Mouse (Mus musculus): Measurements from ENCODE around the gene Mrps25. TPM values are rescaled to one million over a fixed set of nuclear protein-coding genes. Genes with fewer than 3 reads are reported as not detected.

The Mrps25 gene
- 10 to 100 TPM; 47.2 to 54.5 TPM for total RNA-seq (2021)
- long read RNA-seq, full-length matches to known transcripts, result 65 of 67 reads
- long read RNA-seq, partial matches to known transcripts, result 0 of 67 reads
- long read RNA-seq, other reads (novel, unspliced or antisense), result 2 of 67 reads

DNA sequence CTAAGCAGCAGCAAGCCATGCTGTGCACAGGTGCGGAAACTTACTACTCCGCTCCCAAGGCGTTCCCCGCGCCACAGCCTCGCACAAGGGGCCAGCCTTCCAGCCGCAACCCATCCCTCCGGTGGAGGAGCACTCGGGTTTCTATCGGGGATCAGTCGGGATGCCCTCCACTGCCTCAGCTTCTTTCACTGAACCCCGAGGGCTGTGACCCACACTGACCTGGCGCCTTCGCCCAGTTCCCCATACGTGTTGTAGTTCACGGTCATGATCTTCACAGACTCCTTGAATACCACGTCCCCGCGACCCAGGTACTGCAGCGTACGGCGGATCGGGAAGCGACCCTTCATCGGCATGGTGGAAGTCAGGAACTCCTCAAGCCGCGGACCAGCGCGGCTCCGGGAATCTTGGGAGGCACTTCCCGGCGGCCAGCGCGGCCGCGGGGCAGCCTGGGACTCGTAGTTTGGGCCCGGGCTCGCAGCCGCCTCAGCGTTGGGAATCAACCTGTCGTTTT, at the start of gene Mrps25:
TSS of gene Mrps25 (minus strand) at position 413 of the 511 bp plus-strand sequence.
- DNase-seq (ENCODE audit: low spot score in 2 of 2), result peak; percentile 58 to 78

- no peak for DNase-seq (ENCODE audit: low spot score in 2 of 2)
These were observed 47.9 kb upstream of the Mrps25 start for GRCm38 (mm10) chr6:92231762-92232161.

DNA sequence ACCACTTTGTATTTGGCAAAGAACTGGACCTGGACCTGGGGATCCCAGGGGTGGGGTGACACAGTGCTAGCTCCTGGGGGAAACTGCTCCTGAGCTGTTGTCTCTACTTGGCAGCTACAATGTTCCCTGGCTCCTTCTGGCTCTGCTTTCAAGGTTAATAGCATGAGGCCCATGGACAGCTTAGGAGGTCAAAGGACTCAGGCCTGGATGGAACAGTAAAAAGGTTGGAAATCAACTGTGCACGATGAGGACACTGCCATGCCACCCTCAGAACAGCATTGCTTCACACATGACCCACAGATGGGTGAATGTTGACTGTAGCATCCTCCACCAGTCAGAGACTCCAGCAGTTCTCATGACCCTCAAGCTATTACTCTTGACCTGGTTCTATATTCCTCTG, 47.5 kb upstream of the Mrps25 start:
- DNase-seq (ENCODE audit: low spot score in 2 of 2), result no peak

DNA sequence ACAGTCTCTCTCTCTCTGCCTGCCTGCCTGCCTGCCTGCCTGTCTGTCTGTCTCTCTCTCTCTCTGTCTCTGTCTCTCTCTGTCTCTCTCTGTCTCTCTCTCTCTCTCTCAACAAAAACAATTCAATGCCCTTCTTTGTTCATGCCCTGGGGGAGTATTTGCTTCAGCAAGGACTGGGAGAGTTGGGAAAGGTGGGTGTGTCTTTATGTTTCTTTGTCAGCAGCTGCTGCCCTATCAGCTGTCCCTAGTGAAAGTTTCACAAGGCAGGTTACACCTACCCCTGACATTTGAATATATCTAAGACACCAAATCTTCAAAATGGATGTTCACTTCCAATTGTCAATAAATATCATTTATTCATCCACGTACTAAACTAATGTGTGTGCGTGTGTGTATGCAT, 45.8 kb upstream of the Mrps25 start:
- DNase-seq (ENCODE audit: low spot score in 2 of 2), result no peak

DNA sequence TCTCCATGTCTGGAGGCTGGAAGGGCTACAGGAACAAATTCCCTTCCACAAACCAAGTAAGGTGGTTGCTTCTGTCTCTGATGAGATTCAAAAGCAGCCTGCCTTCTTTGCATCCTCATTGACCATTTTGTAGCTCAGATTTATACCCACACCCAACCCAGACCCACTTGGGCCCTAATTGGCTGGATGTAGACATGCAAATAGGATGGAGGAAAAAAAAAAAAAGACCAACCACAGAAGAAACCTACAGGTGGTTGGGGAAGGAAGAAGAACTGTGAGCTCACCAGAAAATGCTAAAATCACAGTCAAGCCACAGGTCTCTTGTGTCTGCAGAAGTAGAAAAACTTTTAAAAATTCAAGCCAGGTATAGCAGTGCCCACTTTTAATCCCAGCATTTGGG, 45.3 kb upstream of the Mrps25 start:
- DNase-seq (ENCODE audit: low spot score in 2 of 2), result no peak

DNA sequence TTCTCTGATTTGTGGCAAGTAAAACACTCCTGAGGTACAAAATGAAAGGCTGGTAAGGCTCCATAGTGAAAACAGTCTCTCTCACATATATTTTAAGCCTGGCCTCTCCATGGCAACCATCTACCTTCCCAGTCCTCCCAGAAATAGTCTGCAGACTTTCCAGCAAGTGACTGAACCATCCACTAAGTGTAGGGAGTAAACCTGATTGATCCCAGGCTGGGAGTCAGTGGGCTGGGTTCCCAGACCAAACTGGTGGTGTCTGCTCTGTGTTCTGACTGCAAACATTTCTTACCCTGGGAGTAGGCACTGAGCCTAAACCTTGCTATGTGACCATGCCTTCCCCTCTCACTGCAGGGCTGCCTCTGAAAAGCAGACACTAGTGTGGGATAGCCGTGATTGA, 41.1 kb upstream of the Mrps25 start:
- no peak for DNase-seq (ENCODE audit: low spot score in 2 of 2)

GRCm38 (mm10) chr6:92222021-92222420, 38.2 kb upstream of the Mrps25 start:
- no peak for DNase-seq (ENCODE audit: low spot score in 2 of 2)

DNA sequence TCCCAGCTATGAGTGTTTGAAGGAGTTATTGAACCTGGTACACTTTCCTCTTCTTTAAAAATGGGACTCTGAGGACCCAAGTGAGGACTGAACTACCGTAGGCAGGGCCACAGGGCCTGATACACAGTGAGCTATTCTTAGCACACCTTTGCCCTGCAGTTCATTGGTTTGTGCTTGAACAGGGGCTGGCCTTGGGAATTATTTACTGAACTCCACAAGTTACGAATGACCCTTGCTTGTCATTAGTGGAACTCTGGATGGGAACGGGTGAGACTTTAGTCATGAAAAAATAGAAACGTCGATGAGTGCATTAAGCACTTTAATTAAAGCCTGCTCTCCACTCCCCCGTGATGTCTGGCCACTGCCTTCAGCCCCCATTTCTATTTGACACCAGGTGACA, 37.8 kb upstream of the Mrps25 start:
- no peak for DNase-seq (ENCODE audit: low spot score in 2 of 2)

- peak; percentile 49 to 57 for DNase-seq (ENCODE audit: low spot score in 2 of 2)
These were observed 35.6 kb upstream of the Mrps25 start for GRCm38 (mm10) chr6:92219445-92219844.

DNA sequence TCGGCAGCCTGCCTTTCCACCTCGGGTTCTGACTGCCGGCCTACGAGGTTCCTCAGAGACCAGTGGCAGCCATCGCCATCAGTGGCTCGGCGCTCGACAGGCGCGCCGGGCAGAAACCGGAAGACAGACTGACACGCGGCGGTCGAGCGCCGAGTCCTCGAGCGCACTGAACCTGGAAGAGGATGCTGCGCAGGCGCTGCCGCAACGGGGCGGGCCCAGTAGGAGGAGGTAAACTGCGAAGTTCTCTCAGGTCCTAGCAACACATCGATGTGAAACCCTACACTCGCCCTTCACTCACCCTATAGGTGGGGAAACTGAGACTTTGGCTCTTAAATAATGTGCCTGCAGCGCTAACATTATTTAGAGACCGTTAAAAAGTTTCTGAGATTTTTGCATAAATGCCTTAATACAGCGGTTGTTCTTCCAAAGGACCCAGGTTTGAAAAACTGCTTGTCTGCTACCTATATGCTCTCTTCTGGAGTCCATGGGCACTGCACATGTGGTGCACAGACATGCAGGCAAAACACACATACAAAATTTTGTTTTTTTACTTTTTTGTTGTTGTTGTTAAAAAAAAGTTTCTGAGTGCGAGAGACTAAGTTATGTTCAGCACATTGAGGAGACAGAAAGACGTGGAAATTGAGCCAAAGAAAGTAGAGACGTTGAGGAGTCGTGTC, 31.1 kb upstream of the Mrps25 start, which contains the start of gene Rbsn:
TSS of gene Rbsn (minus strand) at position 153 of the 677 bp plus-strand sequence.
- DNase-seq (ENCODE audit: low spot score in 2 of 2), result peak; percentile 82 to 89

- peak in 1 of 2 experiments; percentile 10 for DNase-seq (ENCODE audit: low spot score in 2 of 2)
These were observed 30.4 kb upstream of the Mrps25 start for GRCm38 (mm10) chr6:92214055-92214772.

DNA sequence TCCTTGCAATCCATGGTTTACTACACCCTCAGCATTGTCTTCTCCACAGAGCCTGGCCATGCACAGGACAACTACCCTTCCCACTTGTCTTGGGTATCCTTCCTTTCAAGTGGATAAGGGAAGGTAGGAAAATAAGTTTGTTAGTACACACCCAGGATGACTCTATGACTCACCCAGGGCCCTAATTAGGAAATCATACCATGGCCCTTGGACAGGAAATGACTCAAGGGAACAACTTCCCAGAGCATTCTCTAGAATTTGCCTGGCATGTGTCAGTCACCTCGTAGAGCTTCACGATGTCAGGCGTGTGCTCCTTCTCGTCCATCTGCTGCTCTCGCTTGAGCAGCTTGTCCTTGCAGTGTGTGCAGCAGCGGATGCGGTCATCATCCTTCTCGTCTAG, 15.6 kb upstream of the Mrps25 start:
- DNase-seq (ENCODE audit: low spot score in 2 of 2), result no peak

DNA sequence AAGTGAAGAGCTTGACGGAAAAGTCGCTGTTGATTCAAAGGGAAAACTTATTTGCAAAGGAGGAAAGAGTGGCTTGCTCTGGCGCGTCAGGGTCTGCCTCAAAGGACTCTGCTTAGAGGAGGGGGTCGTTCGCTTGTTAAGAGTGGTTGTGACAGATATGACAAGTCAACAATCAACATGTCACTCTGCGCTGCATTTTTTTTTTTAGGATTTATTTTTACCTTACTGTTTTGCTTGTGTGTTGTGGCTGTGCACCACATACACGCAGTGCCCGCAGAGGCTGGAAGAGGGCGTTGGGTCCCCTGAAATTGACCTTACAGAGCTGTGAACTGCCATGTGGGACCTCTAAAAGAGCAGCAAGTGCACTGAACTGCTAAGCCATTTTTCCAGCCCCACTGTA, 345 bp upstream of the Mrps25 start:
- no peak for DNase-seq (ENCODE audit: low spot score in 2 of 2)

- DNase-seq (ENCODE audit: low spot score in 2 of 2), result no peak
These were observed 7.4 kb downstream of the Mrps25 start for GRCm38 (mm10) chr6:92176450-92176849.

DNA sequence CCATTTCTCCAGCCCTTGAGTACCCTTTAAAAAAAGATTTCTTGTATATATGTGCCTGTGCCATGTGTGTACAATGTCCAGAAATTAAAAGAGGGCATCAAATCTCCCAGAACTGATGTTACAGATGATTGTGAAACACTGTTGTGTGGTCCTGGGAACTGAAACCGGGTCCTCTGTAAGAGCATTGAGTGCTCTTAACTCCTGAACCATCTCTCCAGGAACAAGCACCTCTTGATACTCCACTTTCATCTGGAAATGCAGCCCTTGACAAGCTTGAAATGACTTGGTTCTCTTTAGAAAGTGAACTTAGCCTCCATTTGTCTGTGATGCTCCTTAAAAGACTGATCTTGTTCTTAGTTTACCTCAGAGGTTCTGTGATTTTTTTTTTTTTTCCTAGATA, 21.1 kb downstream of the Mrps25 start:
- no peak for DNase-seq (ENCODE audit: low spot score in 2 of 2)

DNA sequence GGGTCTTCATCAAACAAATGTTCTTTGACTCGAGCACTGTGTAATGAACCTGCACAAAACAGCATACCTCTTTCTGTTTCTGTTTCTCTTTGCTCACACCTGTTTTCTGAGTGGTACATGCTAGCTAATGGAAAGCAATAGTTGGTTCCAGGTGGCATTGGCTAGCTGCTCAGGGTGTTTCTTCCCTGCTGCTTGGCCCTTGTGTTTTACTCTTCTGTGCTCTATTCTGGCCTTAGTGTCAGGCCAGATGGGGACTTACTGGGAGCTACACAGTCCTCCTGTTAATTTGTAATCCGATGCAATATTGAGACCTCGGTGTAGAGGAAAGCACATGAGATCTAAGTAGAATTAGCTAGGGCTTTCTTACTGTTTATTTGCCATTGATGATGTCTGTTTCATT, 25.0 kb downstream of the Mrps25 start:
- no peak for DNase-seq (ENCODE audit: low spot score in 2 of 2)

DNA sequence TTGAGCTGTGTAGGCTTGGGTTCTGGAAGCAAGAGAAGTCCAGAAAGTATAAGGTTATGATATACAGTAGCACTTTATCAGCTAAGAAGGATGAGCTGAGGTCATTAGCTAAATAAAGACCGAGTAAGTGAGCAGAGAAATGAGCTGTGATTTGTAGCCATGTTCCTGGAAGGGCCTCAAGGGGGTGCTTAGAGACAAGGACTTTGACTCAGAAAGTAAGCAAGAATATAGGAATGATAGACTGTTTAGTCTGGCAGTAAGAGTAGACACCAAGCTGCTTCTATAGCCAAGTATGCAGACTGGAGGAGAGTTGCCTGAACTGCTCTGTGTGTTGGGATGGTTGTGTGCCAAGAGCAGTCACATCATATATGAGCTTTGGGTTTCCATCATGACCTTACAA, 30.1 kb downstream of the Mrps25 start:
- no peak for DNase-seq (ENCODE audit: low spot score in 2 of 2)

DNA sequence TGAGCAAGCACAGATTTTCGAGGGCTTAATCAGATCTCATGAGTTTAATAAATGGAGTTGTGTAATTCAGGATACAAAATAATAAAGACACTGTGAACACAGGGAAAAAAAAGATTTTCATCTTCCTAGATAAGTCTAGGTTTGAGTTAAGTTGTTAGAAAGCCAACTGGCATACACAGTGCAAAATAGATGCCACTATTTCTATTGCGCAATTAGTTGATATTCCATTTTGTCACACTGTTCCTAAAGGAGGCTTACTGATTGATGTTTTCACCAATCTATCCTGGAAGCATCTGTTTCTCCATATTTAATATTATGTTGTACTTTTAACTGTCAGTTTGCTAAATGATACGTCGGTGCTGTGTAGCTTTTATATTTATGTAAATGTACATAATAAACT, 38.0 kb downstream of the Mrps25 start:
- no peak for DNase-seq (ENCODE audit: low spot score in 2 of 2)

DNA sequence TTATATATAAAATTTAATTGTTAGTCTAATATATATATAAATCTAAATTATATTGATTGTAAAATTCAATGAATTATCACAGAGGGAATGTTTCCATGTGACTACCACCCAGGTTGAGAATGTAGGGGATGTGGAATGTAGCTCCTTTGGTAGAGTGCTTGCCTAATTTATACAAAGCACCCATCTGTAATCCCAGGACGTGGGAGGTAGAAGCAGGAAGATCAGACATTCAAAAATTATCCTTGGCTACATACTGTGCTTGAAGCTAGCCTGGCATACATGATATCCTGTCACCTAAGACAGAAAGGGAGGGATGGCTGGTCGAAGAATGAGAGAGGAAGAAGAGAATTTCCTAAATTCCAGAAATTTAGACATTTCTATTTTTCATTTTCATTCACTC, 47.5 kb downstream of the Mrps25 start:
- no peak for DNase-seq (ENCODE audit: low spot score in 2 of 2)

DNA sequence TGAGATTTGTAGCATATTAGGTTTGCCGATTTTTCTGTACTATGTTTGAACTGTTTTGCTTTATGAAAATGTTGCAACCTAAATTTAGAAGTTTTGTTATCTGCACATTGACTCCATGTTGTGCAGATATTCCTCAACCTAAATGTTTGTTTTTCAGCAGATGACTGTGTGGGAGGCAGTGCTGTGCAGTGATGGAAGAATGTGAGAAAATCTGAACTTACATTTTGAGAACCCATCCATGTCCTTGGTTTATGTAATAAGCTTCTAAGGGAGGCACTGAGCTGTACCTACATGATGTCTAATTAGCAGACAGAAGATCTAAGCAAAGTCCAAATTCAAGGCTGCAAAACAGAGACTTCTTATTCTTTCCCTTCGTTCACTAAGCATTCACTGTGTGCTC, 50.2 kb downstream of the Mrps25 start:
- no peak for DNase-seq (ENCODE audit: low spot score in 2 of 2)

- DNase-seq (ENCODE audit: low spot score in 2 of 2), result no peak
These were observed 51.6 kb downstream of the Mrps25 start for GRCm38 (mm10) chr6:92132021-92132911.

Measured in layer of hippocampus, postnatal 10 days (tissue).